Mouse (Mus musculus) left cerebral cortex, adult 2 months (tissue): ENCODE data around the gene Scp2. TPM values are rescaled to one million over a fixed set of nuclear protein-coding genes. Genes with fewer than 3 reads are reported as not detected.

ENCODE experiments used
- DNase-seq, 2 experiments: peaks; one replicate each; pipeline ENCODE4 v3.0.0; 2021 to 2022; ENCODE audit warnings: low spot score in 2 of 2, mixed read lengths in 1 of 2; ENCODE audit errors: extremely low spot score in 1 of 2
- H3K27ac ChIP-seq: fragments of 200-600 bp; 2 replicates; pipeline ENCODE4 v1.8.1; 2022
- H3K4me3 ChIP-seq: fragments of 200-600 bp; 2 replicates; pipeline ENCODE4 v1.8.1; 2022
- CTCF ChIP-seq: fragments of 200-600 bp; IDR thresholded peaks from 2 replicates; pipeline ENCODE4 v1.8.1; 2022; ENCODE audit warnings: antibody characterized with exemption, mild to moderate bottlenecking, moderate library complexity
- intact Hi-C: fragments of 180-260 bp; cut with DNase I; formaldehyde crosslinking; loops from one replicate; pipeline ENCODE4 v1.15.1; 2025
- microRNA-seq, 2 experiments: library from miRNA; unstranded; fragments of <30 nt; microRNA quantifications; one replicate each; pipeline ENCODE4 v1.2.0; 2021
- total RNA-seq, 2 experiments: library from RNA; stranded (reverse); gene quantifications; 2 replicates each; pipeline ENCODE4 v1.2.3; 2021

Gene Scp2
- total RNA-seq, 2 experiments from 2014 or later, result 90.3 to 100 TPM

DNA sequence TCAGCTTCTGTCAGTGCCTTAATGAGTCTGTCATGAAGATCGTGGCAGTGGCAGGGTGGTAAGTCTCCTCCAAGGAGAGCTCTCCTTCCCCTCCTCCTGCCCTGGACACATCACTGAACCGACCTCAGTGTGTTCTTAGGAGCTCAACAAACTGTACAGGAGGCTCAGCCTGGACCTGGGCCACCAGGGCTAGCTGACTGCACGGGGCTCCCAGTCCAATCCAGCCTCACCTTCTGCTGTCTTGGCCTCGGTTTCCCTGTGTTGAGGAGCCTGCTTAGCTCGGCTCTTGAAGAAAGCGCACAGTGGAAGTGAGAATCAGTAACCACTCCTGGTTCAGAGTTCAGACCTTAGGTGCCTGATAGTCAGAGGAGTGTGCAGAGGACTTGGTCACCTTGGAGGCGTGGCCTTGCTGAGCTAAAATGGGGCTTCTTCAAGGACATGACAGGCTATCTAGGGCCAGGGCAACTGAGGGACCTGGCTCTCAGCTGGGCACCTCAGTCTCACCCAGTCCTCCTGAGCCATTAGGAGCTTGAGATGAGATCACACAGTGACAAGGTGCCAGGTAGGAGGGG, 137.2 kb downstream of the Scp2 start:
- TF ChIP-seq CTCF, result no peak
- DNase-seq, result no peak
- H3K4me3 ChIP-seq, result no peak overlapping the region
- H3K27ac ChIP-seq, result no peak overlapping the region
- intact Hi-C loops, result no loop called here

DNA sequence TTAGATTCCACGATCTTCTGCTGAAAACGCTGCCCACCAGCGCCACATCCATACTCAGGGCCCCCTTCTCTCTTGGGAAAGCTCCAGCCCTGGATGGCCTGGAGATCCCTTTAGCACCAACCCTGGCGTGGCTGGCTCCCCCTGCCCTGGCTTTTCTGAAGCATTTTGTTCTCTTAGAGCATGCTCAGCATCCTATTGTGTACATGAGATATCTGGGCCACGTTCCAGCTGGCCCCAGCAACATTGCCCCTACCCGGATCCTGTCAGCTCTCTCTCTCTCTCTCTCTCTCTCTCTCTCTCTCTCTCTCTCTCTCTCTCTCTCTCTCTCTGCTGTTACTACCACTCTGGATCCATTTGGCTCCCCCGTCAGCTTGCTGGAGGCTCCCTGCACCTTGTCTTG, 139.5 kb downstream of the Scp2 start:
- Histone ChIP-seq H3K4me3 (no peak overlapping the region), H3K27ac (no peak overlapping the region)
- no peak for DNase-seq
- no peak for TF ChIP-seq CTCF
- intact Hi-C loops, result no loop called here

DNA sequence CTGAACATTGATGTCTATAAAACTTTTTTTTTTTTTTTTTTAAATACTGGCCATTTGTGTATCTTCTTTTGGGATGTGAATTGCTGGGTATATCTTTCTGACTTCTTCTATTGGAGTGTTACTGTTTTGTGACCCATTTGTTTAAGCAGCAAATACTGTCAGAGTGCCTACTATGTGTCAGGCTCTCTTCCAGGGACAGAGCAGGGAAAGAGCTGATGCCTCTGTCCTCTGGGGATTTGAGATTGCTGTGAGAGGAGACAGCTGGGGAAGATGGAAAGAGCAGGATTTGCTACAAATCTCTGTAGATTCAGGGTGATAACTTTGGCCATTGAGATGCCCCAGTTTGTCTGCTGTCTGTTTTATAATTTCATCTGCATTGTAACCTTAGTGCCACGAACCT, 145.4 kb downstream of the Scp2 start:
- Histone ChIP-seq H3K27ac (no peak overlapping the region), H3K4me3 (no peak overlapping the region)
- no peak for TF ChIP-seq CTCF
- no peak for DNase-seq
- intact Hi-C loops, result no loop called here

DNA sequence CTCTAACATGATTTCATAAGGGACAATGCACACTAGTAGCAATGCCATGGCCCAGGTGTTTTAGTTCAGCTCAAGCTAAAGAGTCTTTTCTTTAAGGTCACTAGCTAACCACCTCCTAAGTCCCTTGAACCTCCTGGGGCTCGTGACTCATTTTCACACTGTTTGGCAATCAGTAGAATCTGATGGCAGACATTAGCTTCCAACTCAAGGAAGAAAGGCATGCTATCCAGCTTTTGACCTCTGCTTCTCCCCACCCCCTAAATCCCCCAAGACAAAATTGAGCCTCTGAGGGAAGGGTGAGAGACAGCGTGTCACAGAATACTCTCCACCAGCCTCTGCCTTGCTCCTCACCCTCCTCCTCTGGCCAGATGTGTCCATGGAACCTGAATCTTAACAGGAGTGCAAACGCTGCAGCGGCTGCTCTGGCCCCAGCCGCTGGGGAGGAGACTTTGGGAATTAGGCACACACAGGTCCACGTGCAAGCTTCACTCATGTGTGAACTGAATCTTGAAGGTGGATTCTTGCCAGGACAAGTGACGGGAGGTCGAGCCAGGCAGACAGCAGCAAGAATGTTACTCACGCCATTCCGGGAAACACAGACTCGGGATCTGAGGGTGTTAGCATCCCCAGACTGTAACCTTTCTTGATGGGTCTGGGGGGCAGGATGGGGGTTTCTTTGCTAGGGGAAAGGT, 146.0 kb downstream of the Scp2 start:
- DNase-seq, result no peak
- TF ChIP-seq CTCF, result no peak
- Histone ChIP-seq H3K27ac (no peak overlapping the region), H3K4me3 (no peak overlapping the region)
- intact Hi-C loops, result no loop called here

DNA sequence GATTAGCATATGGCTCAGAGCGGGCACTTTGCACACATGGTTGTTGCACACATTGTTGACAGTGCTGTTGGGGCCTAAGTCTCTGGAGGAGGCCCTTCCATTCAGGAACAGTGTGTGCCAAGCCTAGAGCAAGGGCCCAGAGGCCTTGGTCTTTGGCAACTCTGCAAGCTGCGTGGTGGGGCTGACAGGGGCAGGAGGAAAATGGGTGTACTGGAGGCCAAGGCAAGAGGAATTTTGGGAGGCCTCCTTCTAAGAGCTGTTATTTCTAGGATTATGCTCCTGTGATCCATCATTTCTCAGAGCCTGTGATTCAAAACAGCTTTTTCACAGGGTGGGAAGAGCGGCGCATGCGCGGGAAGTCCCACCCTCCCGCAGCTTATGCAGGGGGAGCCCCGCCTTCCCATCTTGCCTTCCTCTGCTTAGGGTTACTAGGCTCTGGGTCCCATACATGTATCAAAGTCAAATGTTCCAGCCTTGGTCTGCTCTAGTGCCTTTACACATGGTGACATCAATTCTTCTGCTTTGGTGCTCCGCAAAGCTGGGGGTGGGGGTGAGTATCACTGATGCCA, 148.3 kb downstream of the Scp2 start:
- intact Hi-C loops, result no loop called here
- no peak overlapping the region for H3K27ac ChIP-seq
- DNase-seq, result no peak
- no peak overlapping the region for H3K4me3 ChIP-seq
- TF ChIP-seq CTCF, result no peak

DNA sequence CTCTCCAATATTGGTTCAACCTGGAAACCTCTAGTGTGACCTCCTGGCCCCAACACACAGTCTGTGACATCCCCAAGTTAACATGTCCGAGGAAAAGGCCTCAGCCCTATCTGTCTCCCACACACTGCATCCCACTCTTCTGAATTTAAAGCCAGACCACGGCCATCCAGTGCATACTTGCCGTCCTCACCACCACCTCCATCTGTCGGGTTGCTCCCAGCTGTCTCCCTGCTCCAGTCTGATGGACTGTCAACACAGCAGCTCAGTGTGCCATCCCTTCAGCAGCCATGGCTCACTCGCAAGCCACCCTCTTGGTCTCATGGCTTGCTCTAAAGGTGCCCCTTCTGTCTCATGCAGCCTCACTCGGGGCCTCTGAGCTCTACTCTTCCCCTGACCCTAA, 149.1 kb downstream of the Scp2 start:
- Histone ChIP-seq H3K27ac (no peak overlapping the region), H3K4me3 (no peak overlapping the region)
- intact Hi-C loops, result no loop called here
- no peak for DNase-seq
- TF ChIP-seq CTCF, result no peak

DNA sequence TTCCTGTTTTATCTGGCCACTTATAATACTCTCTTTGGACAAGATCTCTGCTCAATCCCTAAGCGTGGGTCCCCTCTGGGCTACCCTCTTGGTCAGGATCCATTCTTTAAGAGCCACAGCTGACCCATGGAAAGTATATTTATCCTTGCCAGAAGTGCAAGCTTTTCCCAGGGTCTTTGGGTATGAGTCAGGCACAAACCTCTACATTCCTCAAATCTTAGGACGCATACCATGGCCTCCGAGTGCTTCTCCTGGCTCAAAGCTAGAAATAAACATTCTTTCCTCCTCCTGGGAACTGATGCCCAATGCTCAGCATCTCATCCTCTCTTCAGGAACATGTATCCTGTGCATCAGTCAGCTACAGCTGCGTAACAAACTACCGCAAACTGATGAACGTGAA, 149.8 kb downstream of the Scp2 start:
- DNase-seq, result no peak
- H3K27ac ChIP-seq, result no peak overlapping the region
- TF ChIP-seq CTCF, result no peak
- intact Hi-C loops, result no loop called here
- no peak overlapping the region for H3K4me3 ChIP-seq

Small RNAs within 50 kb of the gene (microRNA-seq; reads per million reads assigned to microRNA genes)
- gene Mir6397, result 0 reads per million in 2 experiments

Other genes with a start within 250 kb of the Scp2 start
- gene Cpt2, start 221.4 kb downstream of the Scp2 start, total RNA-seq, result 1 to 10 TPM; 4.3 to 7.6 TPM
- under 1 TPM; 0.43 to 0.94 TPM for gene Slc1a7, start 176.7 kb downstream of the Scp2 start, total RNA-seq
- 10 to 100 TPM in 1 of 2 experiments, 1 to 10 TPM in 1; 8.7 to 10.4 TPM for gene Podn, start 48.6 kb downstream of the Scp2 start, total RNA-seq
- gene Echdc2, start 20.4 kb upstream of the Scp2 start, total RNA-seq, result 10 to 100 TPM; 12.8 to 14.8 TPM
- gene Zyg11a, start 73.0 kb upstream of the Scp2 start, total RNA-seq, result not detected
- 10 to 100 TPM; 96.7 to 98.7 TPM for gene Zyg11b, start 156.1 kb upstream of the Scp2 start, total RNA-seq
- gene Coa7, start 183.1 kb upstream of the Scp2 start, total RNA-seq, result 10 to 100 TPM; 24.1 to 28.5 TPM
- not detected for gene Shisal2a, start 238.4 kb upstream of the Scp2 start, total RNA-seq